Mouse (Mus musculus): Measurements from ENCODE around the gene Olfr675. TPM values are rescaled to one million over a fixed set of nuclear protein-coding genes. Genes with fewer than 3 reads are reported as not detected.
"Not testable (repeated sequence)": the region's sequence is repeated elsewhere in the genome, so short reads cannot be mapped to it uniquely, and the experiment has no call there.

The Olfr675 gene
- not detected in 2 replicates for polyA plus RNA-seq (2012; rRNA removed)

- no peak for DNase-seq (ENCODE audit: extremely low spot score in 1 of 2, low spot score in 1 of 2)
Observed at GRCm38 (mm10) chr7:105028360-105028759, at the start of gene Olfr675. TSS of gene Olfr675 (minus strand) at chr7:105028460.

- DNase-seq (ENCODE audit: extremely low spot score in 1 of 2, low spot score in 1 of 2): no peak
Observed at GRCm38 (mm10) chr7:105064175-105064574, 35.9 kb upstream of the Olfr675 start, which contains the start of gene Olfr678. TSS of gene Olfr678 (plus strand) at chr7:105064475.

- no peak for DNase-seq (ENCODE audit: extremely low spot score in 1 of 2, low spot score in 1 of 2)
Observed at GRCm38 (mm10) chr7:105058951-105059350, 30.7 kb upstream of the Olfr675 start.

- not testable (repeated sequence) for DNase-seq (ENCODE audit: extremely low spot score in 1 of 2, low spot score in 1 of 2)
Observed at GRCm38 (mm10) chr7:105033836-105034235, 5.6 kb upstream of the Olfr675 start.

GRCm38 (mm10) chr7:105032398-105032797 lies 4.1 kb upstream of the Olfr675 start, which contains the start of gene Olfr676:
TSS of gene Olfr676 (plus strand) at chr7:105032698.
- DNase-seq (ENCODE audit: extremely low spot score in 1 of 2, low spot score in 1 of 2): no peak

- DNase-seq (ENCODE audit: extremely low spot score in 1 of 2, low spot score in 1 of 2): peak in 1 of 2 experiments; percentile 2
Observed at GRCm38 (mm10) chr7:105022530-105022929, 5.7 kb downstream of the Olfr675 start.

GRCm38 (mm10) chr7:105001929-105002328 lies 26.3 kb downstream of the Olfr675 start, which contains the start of gene Olfr672:
TSS of gene Olfr672 (minus strand) at chr7:105002029.
- no peak for DNase-seq (ENCODE audit: extremely low spot score in 1 of 2, low spot score in 1 of 2)

- no peak for DNase-seq (ENCODE audit: extremely low spot score in 1 of 2, low spot score in 1 of 2)
Observed at GRCm38 (mm10) chr7:104979026-104979425, 49.2 kb downstream of the Olfr675 start, which contains the start of gene Olfr671. TSS of gene Olfr671 (minus strand) at chr7:104979126.

- DNase-seq (ENCODE audit: extremely low spot score in 1 of 2, low spot score in 1 of 2): not testable (repeated sequence)
Observed at GRCm38 (mm10) chr7:104972507-104972906, 55.8 kb downstream of the Olfr675 start.

Other genes with a start within 250 kb of the Olfr675 start
- gene Usp17lb, start 185.9 kb downstream of the Olfr675 start, polyA plus RNA-seq (2012; rRNA removed): not detected in 2 replicates
- not detected in 2 replicates for gene Usp17la, start 171.5 kb downstream of the Olfr675 start, polyA plus RNA-seq (2012; rRNA removed)
- not detected in 2 replicates for gene Olfr665, start 150.4 kb downstream of the Olfr675 start, polyA plus RNA-seq (2012; rRNA removed)
- not detected in 2 replicates for gene Olfr666, start 132.5 kb downstream of the Olfr675 start, polyA plus RNA-seq (2012; rRNA removed)
- gene Olfr667, start 107.0 kb downstream of the Olfr675 start, polyA plus RNA-seq (2012; rRNA removed): not detected in 2 replicates
- not detected in 2 replicates for gene Olfr668, start 100.4 kb downstream of the Olfr675 start, polyA plus RNA-seq (2012; rRNA removed)
- gene Olfr669, start 94.2 kb downstream of the Olfr675 start, polyA plus RNA-seq (2012; rRNA removed): 0.23 TPM in 1 of 2 replicates, not detected in the other
- gene Olfr670, start 65.8 kb downstream of the Olfr675 start, polyA plus RNA-seq (2012; rRNA removed): not detected in 2 replicates
- not detected in 2 replicates for gene Olfr671, start 49.3 kb downstream of the Olfr675 start, polyA plus RNA-seq (2012; rRNA removed)
- not detected in 2 replicates for gene Olfr672, start 26.4 kb downstream of the Olfr675 start, polyA plus RNA-seq (2012; rRNA removed)
- gene Olfr676, start 4.2 kb upstream of the Olfr675 start, polyA plus RNA-seq (2012; rRNA removed): 0.19 TPM in 1 of 2 replicates, not detected in the other
- not detected in 2 replicates for gene Olfr677, start 22.9 kb upstream of the Olfr675 start, polyA plus RNA-seq (2012; rRNA removed)
- not detected in 2 replicates for gene Olfr678, start 36.0 kb upstream of the Olfr675 start, polyA plus RNA-seq (2012; rRNA removed)
- gene Olfr679, start 52.7 kb upstream of the Olfr675 start, polyA plus RNA-seq (2012; rRNA removed): not detected in 2 replicates
- gene Olfr680-ps1, start 64.4 kb upstream of the Olfr675 start, polyA plus RNA-seq (2012; rRNA removed): not detected in 2 replicates
- gene Olfr681, start 88.4 kb upstream of the Olfr675 start, polyA plus RNA-seq (2012; rRNA removed): 0.19 TPM in 1 of 2 replicates, not detected in the other
- 0.15 TPM in 1 of 2 replicates, not detected in the other for gene Olfr683, start 118.6 kb upstream of the Olfr675 start, polyA plus RNA-seq (2012; rRNA removed)
- gene Olfr684, start 135.2 kb upstream of the Olfr675 start, polyA plus RNA-seq (2012; rRNA removed): 0.11 TPM in 1 of 2 replicates, not detected in the other
- gene Olfr685, start 157.6 kb upstream of the Olfr675 start, polyA plus RNA-seq (2012; rRNA removed): 0.06 TPM in 1 of 2 replicates, not detected in the other
- gene Olfr686, start 179.0 kb upstream of the Olfr675 start, polyA plus RNA-seq (2012; rRNA removed): 0.04 TPM in 1 of 2 replicates, not detected in the other

All from frontal cortex, adult 2 months (tissue).